Mouse (Mus musculus) testis, adult 2 months (tissue): ENCODE measurements around the gene Pdzph1. TPM values are rescaled to one million over a fixed set of nuclear protein-coding genes. Genes with fewer than 3 reads are reported as not detected.

Experiments used
- H3K27ac ChIP-seq: fragments of 200-500 bp; 2 replicates; pipeline ENCODE4 v1.5.1; 2012; ENCODE audit warnings: low read depth, low read length; ENCODE audit not compliant: control insufficient read depth, insufficient read depth
- H3K27me3 ChIP-seq: fragments of 200-500 bp; 2 replicates; pipeline ENCODE4 v1.6.1; 2012; ENCODE audit warnings: mild to moderate bottlenecking, low read length, moderate library complexity; ENCODE audit not compliant: control insufficient read depth, insufficient read depth
- H3K36me3 ChIP-seq: fragments of 200-500 bp; 2 replicates; pipeline ENCODE4 v1.6.1; 2012; ENCODE audit warnings: mild to moderate bottlenecking, low read length; ENCODE audit not compliant: control insufficient read depth, insufficient read depth
- H3K4me1 ChIP-seq: fragments of 200-500 bp; 2 replicates; pipeline ENCODE4 v1.6.1; 2012; ENCODE audit warnings: low read length; ENCODE audit not compliant: control insufficient read depth, insufficient read depth
- H3K4me3 ChIP-seq: fragments of 200-500 bp; 2 replicates; pipeline ENCODE4 v1.5.1; 2012; ENCODE audit warnings: low read depth, mild to moderate bottlenecking, low read length, moderate library complexity, mixed read lengths; ENCODE audit not compliant: control insufficient read depth
- CTCF ChIP-seq: fragments of 200-500 bp; IDR thresholded peaks from 2 replicates; pipeline ENCODE4 v1.5.1; 2012; ENCODE audit warnings: low read depth, mild to moderate bottlenecking, inconsistent platforms, low read length, moderate library complexity; ENCODE audit not compliant: control insufficient read depth, insufficient read depth, insufficient replicate concordance
- POLR2A ChIP-seq: fragments of 200-500 bp; IDR thresholded peaks from 2 replicates; pipeline ENCODE4 v1.6.1; 2012; ENCODE audit warnings: low read depth, mild to moderate bottlenecking, inconsistent platforms, low read length, moderate library complexity; ENCODE audit not compliant: control insufficient read depth
- polyA plus RNA-seq: library from polyadenylated mRNA; depleted of rRNA; stranded (reverse); fragments of >200 nt; gene quantifications from 2 replicates; pipeline ENCODE4 v1.2.3, GENCODE M21; 2012

Gene Pdzph1
- polyA plus RNA-seq, 1 experiment, result 22.2 TPM

DNA sequence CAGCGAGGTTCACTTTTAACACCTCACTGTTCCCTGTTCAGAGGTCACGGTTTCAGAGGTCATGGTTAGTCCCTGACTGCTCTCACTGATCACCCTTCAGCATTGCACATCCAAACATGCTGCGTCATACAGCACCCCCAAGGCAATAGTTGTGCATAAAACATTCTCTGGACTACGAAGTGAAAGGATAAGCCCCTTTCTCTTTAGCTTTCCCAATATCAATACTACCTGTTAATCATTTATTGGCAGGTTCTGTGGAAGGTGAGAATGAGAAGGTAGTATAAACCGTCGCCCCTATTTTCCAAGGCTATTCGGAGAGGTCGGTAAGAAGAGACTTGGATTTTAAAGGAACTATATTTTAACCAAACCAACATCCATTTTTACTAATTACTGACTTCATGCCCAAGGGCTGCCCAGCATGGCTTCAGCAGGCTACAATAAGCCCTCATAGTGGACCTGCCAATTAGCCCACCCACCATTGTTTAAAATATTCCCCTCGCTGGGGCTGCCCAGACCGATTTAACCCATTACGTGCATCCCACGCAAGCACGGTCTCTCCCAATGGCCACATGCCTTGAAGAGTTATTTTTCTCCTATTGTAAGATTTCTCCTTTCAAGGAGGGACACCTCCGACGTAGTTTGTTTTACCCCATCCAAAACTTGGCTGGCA, 21.4 kb upstream of the Pdzph1 start:
- TF ChIP-seq POLR2A (no peak), CTCF (no peak)
- Histone ChIP-seq H3K27ac (peak overlapping the region; percentile 56), H3K27me3 (no peaks in the 10 kb centered on the region)

DNA sequence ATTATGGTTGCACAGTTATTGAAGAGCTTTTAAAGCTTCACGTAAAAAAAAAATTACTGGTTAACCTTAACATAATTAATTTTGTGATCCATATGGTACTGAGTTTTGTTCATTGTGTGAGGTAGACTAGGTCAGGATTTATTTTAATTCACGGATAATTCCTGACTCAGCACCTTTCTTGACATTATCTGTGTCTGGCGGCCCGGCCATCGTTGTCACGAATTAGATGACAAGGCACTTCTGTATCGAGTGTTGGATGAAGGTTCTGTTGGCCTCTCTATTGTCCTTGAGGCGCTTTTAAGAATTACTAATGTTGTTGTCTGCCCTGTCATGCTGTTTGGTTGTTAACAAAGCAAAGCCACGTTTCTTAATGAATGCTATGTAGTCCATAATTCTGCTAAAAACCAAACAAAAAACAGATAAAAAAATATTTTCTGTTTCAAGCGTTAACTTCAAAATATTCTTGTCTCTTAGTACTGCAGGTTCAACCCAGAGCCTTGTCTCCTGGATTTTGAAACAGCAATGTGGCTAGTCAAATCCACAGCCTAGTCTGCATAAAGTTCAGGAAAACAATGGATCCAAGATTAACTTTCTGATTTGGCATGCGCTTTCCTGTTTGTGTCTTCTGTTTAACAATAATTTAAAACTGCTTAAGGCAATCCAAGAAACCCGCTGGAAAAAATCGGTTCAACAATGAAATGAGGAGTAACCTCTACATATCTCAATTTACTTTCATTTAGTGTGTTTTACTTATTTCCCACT, 20.6 kb upstream of the Pdzph1 start:
- Histone ChIP-seq H3K36me3 (no peaks in the 10 kb centered on the region), H3K4me1 (no peaks in the 10 kb centered on the region; the same call in 1 of the 2 replicates), H3K27ac (no peak overlapping the region), H3K27me3 (no peaks in the 10 kb centered on the region), H3K4me3 (no peak overlapping the region)
- TF ChIP-seq CTCF (no peak), POLR2A (no peak)

More for the DNA sequence above, 21.4 kb upstream of the Pdzph1 start:
- H3K36me3 ChIP-seq, result no peaks in the 10 kb centered on the region
- no peaks in the 10 kb centered on the region; the same call in 1 of the 2 replicates for H3K4me1 ChIP-seq
- H3K4me3 ChIP-seq, result peak overlapping the region; percentile 97

DNA sequence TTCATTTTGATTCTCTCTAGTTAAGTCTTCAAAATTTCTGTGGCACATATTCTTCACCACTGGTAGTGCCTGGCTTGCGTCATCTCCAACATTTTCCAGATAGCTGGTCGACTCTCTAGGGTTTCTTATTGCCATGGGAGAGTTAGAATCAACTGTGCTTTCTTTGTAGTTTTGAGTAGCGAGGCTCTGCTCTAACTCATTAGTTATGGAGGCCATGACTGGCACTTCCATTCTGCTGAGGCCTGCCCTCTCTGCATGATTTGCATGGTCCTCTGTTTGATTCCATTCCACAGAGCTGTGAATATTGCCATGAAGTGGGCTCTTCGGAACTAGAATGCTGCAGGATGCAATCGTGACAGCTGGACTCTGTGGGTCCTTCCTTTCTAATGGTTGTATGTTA, 17.9 kb downstream of the Pdzph1 start:
- Histone ChIP-seq H3K27me3 (no peaks in the 10 kb centered on the region), H3K4me3 (no peak overlapping the region), H3K27ac (no peak overlapping the region), H3K4me1 (no peaks in the 10 kb centered on the region), H3K36me3 (no peaks in the 10 kb centered on the region)
- TF ChIP-seq CTCF (no peak), POLR2A (no peak)

DNA sequence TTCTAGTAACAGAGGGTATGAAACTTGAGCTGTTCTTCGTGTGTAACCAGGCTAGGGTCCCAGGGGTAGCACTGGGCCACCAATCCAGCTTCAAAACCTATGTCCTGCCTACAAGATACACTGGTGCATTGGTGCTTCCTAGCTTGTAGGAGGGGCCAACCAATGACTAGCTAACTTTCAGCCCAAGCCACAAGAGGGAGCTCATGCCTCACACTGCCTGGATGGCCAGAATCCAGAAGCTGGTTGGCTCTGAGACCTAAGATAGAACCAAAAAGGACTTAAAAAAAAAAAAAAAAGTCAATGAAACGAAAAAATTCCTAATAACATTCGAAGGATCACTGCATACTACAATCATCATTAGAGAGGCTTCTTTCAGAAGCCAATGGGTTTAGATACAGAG, 31.3 kb downstream of the Pdzph1 start:
- Histone ChIP-seq H3K4me3 (no peak overlapping the region), H3K36me3 (no peaks in the 10 kb centered on the region), H3K27ac (no peak overlapping the region), H3K27me3 (no peaks in the 10 kb centered on the region), H3K4me1 (no peaks in the 10 kb centered on the region)
- peak; percentile 41; the same call in 1 of the 2 replicates for TF ChIP-seq CTCF
- no peak for TF ChIP-seq POLR2A

DNA sequence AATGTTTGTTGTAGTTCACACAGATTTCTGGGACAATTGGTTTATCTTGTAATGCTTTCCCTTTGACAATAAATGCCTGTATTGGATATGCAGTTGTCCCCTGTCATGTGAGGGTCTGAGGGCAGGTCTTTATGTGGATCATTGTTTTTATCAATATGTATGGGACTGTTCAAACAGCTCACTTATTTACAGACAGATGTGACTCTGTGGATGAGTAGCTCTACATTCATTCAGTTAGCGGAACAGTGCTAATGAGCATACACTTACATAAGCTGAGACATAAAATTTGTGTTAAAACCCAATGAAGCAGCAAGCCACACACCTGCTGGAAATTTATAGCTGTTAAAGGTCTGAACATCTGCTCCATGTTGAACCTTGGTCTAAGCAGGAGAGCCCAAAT, 34.1 kb downstream of the Pdzph1 start:
- Histone ChIP-seq H3K36me3 (no peaks in the 10 kb centered on the region), H3K4me3 (no peak overlapping the region), H3K27me3 (no peaks in the 10 kb centered on the region), H3K27ac (no peak overlapping the region), H3K4me1 (no peaks in the 10 kb centered on the region)
- TF ChIP-seq POLR2A (no peak), CTCF (no peak)

DNA sequence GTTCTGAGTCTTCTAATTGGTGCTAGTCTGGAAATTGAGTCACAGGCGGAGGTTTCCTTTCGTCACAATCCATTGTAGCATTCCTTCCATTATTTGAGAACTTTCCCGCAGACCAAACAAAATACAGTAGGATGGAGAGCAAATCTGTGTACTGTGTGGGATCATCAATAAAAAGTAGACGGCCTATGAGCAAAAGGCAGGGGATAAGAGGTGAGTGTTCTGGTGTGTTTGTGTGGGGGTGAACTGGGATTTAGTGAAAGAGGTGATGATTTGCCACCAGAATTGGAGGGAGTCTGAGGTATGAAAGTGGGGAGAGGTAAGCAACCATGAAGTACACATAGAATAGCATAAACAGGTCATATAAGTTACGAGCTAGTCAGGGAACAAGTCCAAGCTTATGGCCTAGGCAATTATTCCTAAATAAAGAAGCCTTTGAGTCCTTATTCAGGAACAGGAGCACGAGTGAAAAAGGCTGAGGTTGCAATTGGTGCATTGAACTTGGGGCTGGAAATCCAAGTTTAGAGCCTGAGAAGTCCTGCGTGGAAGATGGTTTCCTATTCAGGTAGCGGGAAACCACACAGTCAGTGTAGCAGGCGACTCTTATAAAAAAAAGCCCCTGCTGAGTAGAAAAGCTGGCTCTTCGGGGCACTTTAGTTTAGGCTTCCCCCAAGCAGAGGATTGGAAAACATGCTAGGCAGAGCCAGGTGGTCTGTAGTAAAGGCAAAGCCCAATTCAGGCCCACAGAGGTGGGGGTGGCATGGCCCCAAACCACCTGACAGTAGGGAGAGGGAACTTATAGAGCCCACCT, 48.0 kb downstream of the Pdzph1 start:
- Histone ChIP-seq H3K4me1 (no peaks in the 10 kb centered on the region), H3K27ac (no peak overlapping the region), H3K36me3 (no peaks in the 10 kb centered on the region), H3K4me3 (no peak overlapping the region), H3K27me3 (no peaks in the 10 kb centered on the region)
- TF ChIP-seq CTCF (no peak), POLR2A (no peak)

DNA sequence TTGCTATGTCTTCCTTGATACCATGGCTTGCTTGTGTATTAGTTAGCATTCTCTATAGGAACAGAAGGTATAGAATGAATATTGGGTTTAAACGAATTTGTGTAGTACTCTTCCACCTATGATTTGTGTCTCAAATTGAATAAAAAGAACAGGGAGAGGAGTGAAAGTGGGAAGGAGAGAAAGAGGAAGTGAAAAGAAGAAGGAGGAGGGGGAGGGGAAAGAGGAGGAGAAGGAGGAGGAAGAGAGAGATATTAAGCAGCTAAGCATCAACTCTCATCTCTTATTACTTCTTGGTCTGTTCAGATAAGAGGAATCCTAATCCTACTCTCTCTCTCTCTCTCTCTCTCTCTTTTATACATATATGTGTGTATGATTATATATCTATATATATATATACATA, 52.6 kb downstream of the Pdzph1 start:
- H3K27ac ChIP-seq, result no peak overlapping the region

More for the DNA sequence above, 52.6 kb downstream of the Pdzph1 start:
- Histone ChIP-seq H3K4me3 (no peak overlapping the region), H3K4me1 (no peaks in the 10 kb centered on the region), H3K27me3 (no peaks in the 10 kb centered on the region), H3K36me3 (no peaks in the 10 kb centered on the region)
- no peak for TF ChIP-seq POLR2A
- TF ChIP-seq CTCF, result no peak
